Mouse (Mus musculus) kidney, adult 2 months (tissue): Measurements from ENCODE around the gene Efcab5.

ENCODE experiments used
- CTCF ChIP-seq: fragments of 200-500 bp; conservative IDR thresholded peaks from 2 replicates; pipeline ENCODE4 v1.5.1; 2011; ENCODE audit warnings: low read depth, mild to moderate bottlenecking, control low read depth, low read length, moderate library complexity, mixed read lengths; ENCODE audit not compliant: insufficient read depth, insufficient read length
- POLR2A ChIP-seq: fragments of 200-500 bp; IDR thresholded peaks from one replicate; pipeline ENCODE4 v1.6.1; 2011; ENCODE audit warnings: low read depth, low read length, control low read depth

DNA sequence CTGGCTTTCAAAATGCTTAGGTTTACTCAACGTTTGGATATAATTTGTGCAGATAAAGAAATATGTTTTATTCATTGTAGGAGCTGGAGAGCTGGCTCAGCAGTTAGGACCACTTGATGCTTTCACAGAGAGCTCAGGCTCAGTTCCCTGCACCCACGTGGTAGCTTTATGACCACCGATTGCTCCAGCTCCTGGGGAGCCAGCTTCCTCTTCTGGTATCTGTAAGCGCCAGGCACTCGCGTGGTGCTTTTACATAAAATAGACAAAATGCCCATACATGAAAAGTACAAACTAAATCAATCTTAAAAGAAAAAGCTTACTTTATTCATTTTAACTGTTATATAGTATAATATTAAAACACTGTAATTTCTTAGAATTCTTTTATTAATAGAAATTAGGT is 46.8 kb downstream of the Efcab5 start:
- TF ChIP-seq CTCF (no peak), POLR2A (no peak)
